Mouse (Mus musculus) MEL (cell line): ENCODE measurements around the gene Slc29a1. TPM values are rescaled to one million over a fixed set of nuclear protein-coding genes. Genes with fewer than 3 reads are reported as not detected.

Experiments used
- DNase-seq: peaks from one replicate; pipeline ENCODE4 v3.0.0; 2011; ENCODE audit warnings: low read depth, low spot score
- H3K27ac ChIP-seq: 2 replicates; pipeline ENCODE4 v1.5.1; 2012; ENCODE audit warnings: low read depth, mild to moderate bottlenecking, control low read depth, low read length, moderate library complexity; ENCODE audit not compliant: control insufficient read depth
- H3K27me3 ChIP-seq, 2 experiments: fragments of 150-350 bp in 1 of 2; sonication (generic) in 1 of 2; 2 replicates each; pipeline ENCODE4 v1.6.1; 2012; ENCODE audit warnings: low read length in 2 of 2, mild to moderate bottlenecking in 2 of 2, improper control_type of control experiment in 1 of 2, moderate library complexity in 1 of 2; ENCODE audit not compliant: insufficient read depth in 2 of 2, control insufficient read depth in 1 of 2
- H3K36me3 ChIP-seq, 2 experiments: 2 replicates each; pipeline ENCODE4 v1.6.1; 2012 to 2014; ENCODE audit warnings: low read length in 2 of 2, improper control_type of control experiment in 1 of 2, inconsistent platforms in 1 of 2, mild to moderate bottlenecking in 1 of 2; ENCODE audit not compliant: insufficient read depth in 2 of 2, control insufficient read depth in 1 of 2
- H3K4me1 ChIP-seq, 2 experiments: fragments of 150-350 bp in 1 of 2; sonication (generic) in 1 of 2; 2 replicates each; pipeline ENCODE4 v1.6.1; 2012; ENCODE audit warnings: low read length in 2 of 2, improper control_type of control experiment in 1 of 2, mild to moderate bottlenecking in 1 of 2; ENCODE audit not compliant: insufficient read depth in 2 of 2, control insufficient read depth in 1 of 2
- H3K4me3 ChIP-seq, 2 experiments: fragments of 150-350 bp in 1 of 2; sonication (generic) in 1 of 2; 2 replicates each; pipeline ENCODE4 v1.5.1; 2012; ENCODE audit warnings: low read depth in 2 of 2, low read length in 2 of 2, mild to moderate bottlenecking in 2 of 2, moderate library complexity in 2 of 2, control low read depth in 1 of 2, improper control_type of control experiment in 1 of 2; ENCODE audit not compliant: control insufficient read depth in 1 of 2, insufficient read depth in 1 of 2
- H3K79me2 ChIP-seq: 2 replicates; pipeline ENCODE4 v1.6.1; 2012; ENCODE audit warnings: mild to moderate bottlenecking, low read length, moderate library complexity; ENCODE audit not compliant: control insufficient read depth, poor library complexity, insufficient read depth
- H3K9ac ChIP-seq: 2 replicates; pipeline ENCODE4 v1.6.1; 2012; ENCODE audit warnings: low read depth, mild to moderate bottlenecking, control low read depth, low read length, moderate library complexity; ENCODE audit not compliant: control insufficient read depth, poor library complexity, severe bottlenecking
- H3K9me3 ChIP-seq: fragments of 150-350 bp; sonication (generic); replicated peaks from 2 replicates; pipeline ENCODE4 v1.6.1; 2012; ENCODE audit warnings: mild to moderate bottlenecking, low read length, improper control_type of control experiment, moderate library complexity; ENCODE audit not compliant: insufficient read depth
- BHLHE40 ChIP-seq: IDR thresholded peaks from 2 replicates; pipeline ENCODE4 v1.6.1; 2012; ENCODE audit warnings: low read depth, mild to moderate bottlenecking, inconsistent platforms, low read length, improper control_type of control experiment, borderline replicate concordance
- CHD1 ChIP-seq: IDR thresholded peaks from 2 replicates; pipeline ENCODE4 v1.6.1; 2012; ENCODE audit warnings: low read depth, mild to moderate bottlenecking, inconsistent platforms, low read length, improper control_type of control experiment
- CHD2 ChIP-seq: IDR thresholded peaks from 2 replicates; pipeline ENCODE4 v1.6.1; 2011; ENCODE audit warnings: low read length, improper control_type of control experiment
- CTCF ChIP-seq, 3 experiments: IDR thresholded peaks in 2 of 3; conservative IDR thresholded peaks in 1 of 3; 2 replicates each; pipeline ENCODE4 v1.5.1; 2011 to 2012; ENCODE audit warnings: low read length in 3 of 3, low read depth in 2 of 3, mild to moderate bottlenecking in 2 of 3, improper control_type of control experiment in 1 of 3, inconsistent platforms in 1 of 3, mixed read lengths in 1 of 3, moderate library complexity in 1 of 3; ENCODE audit not compliant: control insufficient read depth in 1 of 3, insufficient read depth in 1 of 3, poor library complexity in 1 of 3, severe bottlenecking in 1 of 3
- ELF1 ChIP-seq: IDR thresholded peaks from 2 replicates; pipeline ENCODE4 v1.6.1; 2014; ENCODE audit warnings: low read depth, mild to moderate bottlenecking, inconsistent platforms, low read length, improper control_type of control experiment, moderate library complexity
- ETS1 ChIP-seq: IDR thresholded peaks from 2 replicates; pipeline ENCODE4 v1.6.1; 2012; ENCODE audit warnings: low read depth, mild to moderate bottlenecking, inconsistent platforms, low read length, improper control_type of control experiment, moderate library complexity
- GABPA ChIP-seq: IDR thresholded peaks from 2 replicates; pipeline ENCODE4 v1.6.1; 2012; ENCODE audit warnings: low read depth, mild to moderate bottlenecking, inconsistent platforms, low read length, improper control_type of control experiment, moderate library complexity
- GATA1 ChIP-seq: IDR thresholded peaks from 2 replicates; pipeline ENCODE4 v1.6.1; 2011; ENCODE audit warnings: low read depth, low read length, improper control_type of control experiment
- JUND ChIP-seq: IDR thresholded peaks from 2 replicates; pipeline ENCODE4 v1.6.1; 2011; ENCODE audit warnings: low read depth, mild to moderate bottlenecking, improper control_type of control experiment, low read length
- KAT2A ChIP-seq: conservative IDR thresholded peaks from 2 replicates; pipeline ENCODE4 v1.6.1; 2012; ENCODE audit warnings: low read depth, low read length, improper control_type of control experiment, inconsistent platforms
- MAZ ChIP-seq: IDR thresholded peaks from 2 replicates; pipeline ENCODE4 v1.6.1; 2012; ENCODE audit warnings: low read depth, mild to moderate bottlenecking, inconsistent platforms, low read length, improper control_type of control experiment
- MYB ChIP-seq: IDR thresholded peaks from 2 replicates; pipeline ENCODE4 v1.6.1; 2011; ENCODE audit warnings: mild to moderate bottlenecking, low read depth, low read length, improper control_type of control experiment
- MYC ChIP-seq: IDR thresholded peaks from 2 replicates; pipeline ENCODE4 v1.6.1; 2011; ENCODE audit warnings: low read depth, mild to moderate bottlenecking, low read length, improper control_type of control experiment, moderate library complexity
- NRF1 ChIP-seq: IDR thresholded peaks from 2 replicates; pipeline ENCODE4 v1.6.1; 2014; ENCODE audit warnings: low read depth, mild to moderate bottlenecking, inconsistent platforms, low read length, improper control_type of control experiment, moderate library complexity; ENCODE audit not compliant: poor library complexity, insufficient read depth, severe bottlenecking
- POLR2AphosphoS2 ChIP-seq: IDR thresholded peaks from 2 replicates; pipeline ENCODE4 v1.6.1; 2011; ENCODE audit warnings: low read length, improper control_type of control experiment
- SMC3 ChIP-seq: IDR thresholded peaks from 2 replicates; pipeline ENCODE4 v1.6.1; 2011; ENCODE audit warnings: low read depth, low read length, improper control_type of control experiment
- TBP ChIP-seq: IDR thresholded peaks from 2 replicates; pipeline ENCODE4 v1.8.0; 2011; ENCODE audit warnings: low read depth, low read length, improper control_type of control experiment
- UBTF ChIP-seq: IDR thresholded peaks from 2 replicates; pipeline ENCODE4 v1.6.1; 2012; ENCODE audit warnings: low read depth, mild to moderate bottlenecking, inconsistent platforms, low read length, improper control_type of control experiment, moderate library complexity, borderline replicate concordance; ENCODE audit not compliant: insufficient read depth
- USF2 ChIP-seq, 2 experiments: IDR thresholded peaks; 2 replicates each; pipeline ENCODE4 v1.6.1; 2011 to 2012; ENCODE audit warnings: improper control_type of control experiment in 2 of 2, low read length in 2 of 2, borderline replicate concordance in 1 of 2, inconsistent platforms in 1 of 2, low read depth in 1 of 2, mild to moderate bottlenecking in 1 of 2; ENCODE audit not compliant: insufficient read depth in 1 of 2
- ZMIZ1 ChIP-seq: IDR thresholded peaks from 2 replicates; pipeline ENCODE4 v1.6.1; 2012; ENCODE audit warnings: low read depth, mild to moderate bottlenecking, inconsistent platforms, low read length, improper control_type of control experiment, moderate library complexity
- polyA plus RNA-seq, 2 experiments: library from polyadenylated mRNA; stranded (reverse) in 1 of 2; unstranded in 1 of 2; fragments of >175 nt in 1 of 2; fragments of >200 nt in 1 of 2; gene quantifications; 2 replicates each; pipeline versions ENCODE4 v1.2.1 to v1.2.4; 2012; ENCODE audit warnings: low replicate concordance in 2 of 2, low read depth in 1 of 2; ENCODE audit not compliant: insufficient read length in 2 of 2, insufficient read depth in 1 of 2, missing spikeins in 1 of 2
- total RNA-seq: library from RNA; depleted of rRNA; stranded (reverse); fragments of 300-350 nt; gene quantifications from 2 replicates; pipeline ENCODE4 v1.2.3, GENCODE M21; 2012

Gene Slc29a1
- total and polyA plus RNA-seq, 3 experiments, result 238 to 341 TPM; not detected in 1

GRCm38 (mm10) chr17:45628885-45629855, 29.8 kb upstream of the Slc29a1 start (continued):
- peak; percentile 77 for TF ChIP-seq ETS1
- TF ChIP-seq SMC3, result no peak
- TF ChIP-seq CHD2, result no peak
- TF ChIP-seq TBP, result no peak
- TF ChIP-seq MAZ, result no peak
- TF ChIP-seq, all 39 proteins: peak for 11

GRCm38 (mm10) chr17:45628160-45628559, 28.8 kb upstream of the Slc29a1 start:
- no peak for TF ChIP-seq CHD1
- TF ChIP-seq UBTF, result no peak
- TF ChIP-seq TBP, result no peak
- TF ChIP-seq KAT2A, result no peak
- no peak for TF ChIP-seq NRF1
- TF ChIP-seq GATA1, result no peak
- no peak for TF ChIP-seq ZMIZ1
- no peak for TF ChIP-seq MYC
- TF ChIP-seq GABPA, result no peak
- TF ChIP-seq BHLHE40, result no peak
- no peak for TF ChIP-seq JUND
- TF ChIP-seq POLR2AphosphoS2, result no peak
- no peak for TF ChIP-seq CTCF (IDR thresholded peaks at IDR 0.05 in 2 of 3, conservative IDR thresholded peaks at IDR 0.05 in 1 of 3; ENCODE audit: control insufficient read depth in 1 of 3, insufficient read depth in 1 of 3, low read depth in 2 of 3, low read length in 3 of 3, poor library complexity in 1 of 3, severe bottlenecking in 1 of 3)
- TF ChIP-seq SMC3, result no peak
- no peak for TF ChIP-seq MYB
- no peak for TF ChIP-seq USF2 (IDR thresholded peaks at IDR 0.05; ENCODE audit: borderline replicate concordance in 1 of 2, insufficient read depth in 1 of 2, low read depth in 1 of 2, low read length in 2 of 2)
- no peak for TF ChIP-seq ETS1
- no peak for TF ChIP-seq ELF1
- TF ChIP-seq CHD2, result no peak
- no peak for DNase-seq
- no peak overlapping the region for H3K27ac ChIP-seq
- H3K36me3 ChIP-seq, result peaks cover 0 to 12% of the 10 kb centered on the region in 2 experiments; a peak in 2 of 4 replicates
- H3K9ac ChIP-seq, result no peak overlapping the region
- H3K4me1 ChIP-seq, result peaks cover 2 to 29% of the 10 kb centered on the region in 2 experiments; a peak in 2 of 4 replicates
- no peaks in the 10 kb centered on the region for H3K79me2 ChIP-seq
- no peak overlapping the region for H3K4me3 ChIP-seq
- H3K9me3 ChIP-seq, result no peaks in the 10 kb centered on the region
- no peaks in the 10 kb centered on the region for H3K27me3 ChIP-seq
